Mouse (Mus musculus) hindbrain, embryonic 11.5 days (tissue): Measurements from ENCODE around the gene Galnt4. TPM values are rescaled to one million over a fixed set of nuclear protein-coding genes. Genes with fewer than 3 reads are reported as not detected.

Experiments used
- ATAC-seq: fragments of 200-750 bp; cut with Nextera tagmentation; 2 replicates; pipeline ENCODE4 v1.8.0; 2017; ENCODE audit warnings: mild to moderate bottlenecking, moderate TSS enrichment, moderate library complexity; ENCODE audit not compliant: low FRiP score
- DNase-seq: peaks from one replicate; pipeline ENCODE4 v3.0.0-alpha.2; 2015; ENCODE audit warnings: low spot score
- H3K27ac ChIP-seq: fragments of 300-500 bp; sonication (generic); 2 replicates; pipeline ENCODE4 v1.5.1; 2014; ENCODE audit warnings: mild to moderate bottlenecking, low read depth, low read length
- H3K27me3 ChIP-seq: fragments of 300-500 bp; sonication (generic); 2 replicates; pipeline ENCODE4 v1.6.1; 2014; ENCODE audit warnings: mild to moderate bottlenecking, low read length, moderate library complexity, mixed read lengths; ENCODE audit not compliant: control insufficient read depth, insufficient read depth
- H3K36me3 ChIP-seq: fragments of 300-500 bp; sonication (generic); 2 replicates; pipeline ENCODE4 v1.6.1; 2014; ENCODE audit warnings: mild to moderate bottlenecking, low read length, moderate library complexity, mixed read lengths; ENCODE audit not compliant: control insufficient read depth, insufficient read depth
- H3K4me1 ChIP-seq: fragments of 300-500 bp; sonication (generic); replicated peaks from 2 replicates; pipeline ENCODE4 v1.6.1; 2014; ENCODE audit warnings: low read length, mixed read lengths; ENCODE audit not compliant: control insufficient read depth, insufficient read depth
- H3K4me2 ChIP-seq: fragments of 300-500 bp; sonication (generic); replicated peaks from 2 replicates; pipeline ENCODE4 v1.6.1; 2014; ENCODE audit warnings: mild to moderate bottlenecking, low read depth, low read length
- H3K4me3 ChIP-seq: fragments of 300-500 bp; sonication (generic); 2 replicates; pipeline ENCODE4 v1.5.1; 2014; ENCODE audit warnings: low read depth, low read length
- H3K9ac ChIP-seq: fragments of 300-500 bp; sonication (generic); 2 replicates; pipeline ENCODE4 v1.6.1; 2014; ENCODE audit warnings: low read depth, low read length
- H3K9me3 ChIP-seq: fragments of 300-500 bp; sonication (generic); 2 replicates; pipeline ENCODE4 v1.6.1; 2016; ENCODE audit warnings: low read length; ENCODE audit not compliant: control insufficient read depth
- WGBS: fragments of 180-500 bp; shearing (Covaris S2); extraction: QIAGEN DNeasy Blood & Tissue Kit; methylation state at CpG from one replicate; pipeline ENCODE4 v1.1.7; 2014; 5-methylcytosine and 5-hydroxymethylcytosine counted together
- polyA plus RNA-seq: library from polyadenylated mRNA; unstranded; fragments of >200 nt; fragmentation: Nextera tagmentation; extraction: Ambion mirVana; gene quantifications from 2 replicates; pipeline ENCODE4 v1.2.1, GENCODE M21; 2014

The Galnt4 gene
- polyA plus RNA-seq, 1 experiment from 2014 or later = 4.2 TPM

DNA sequence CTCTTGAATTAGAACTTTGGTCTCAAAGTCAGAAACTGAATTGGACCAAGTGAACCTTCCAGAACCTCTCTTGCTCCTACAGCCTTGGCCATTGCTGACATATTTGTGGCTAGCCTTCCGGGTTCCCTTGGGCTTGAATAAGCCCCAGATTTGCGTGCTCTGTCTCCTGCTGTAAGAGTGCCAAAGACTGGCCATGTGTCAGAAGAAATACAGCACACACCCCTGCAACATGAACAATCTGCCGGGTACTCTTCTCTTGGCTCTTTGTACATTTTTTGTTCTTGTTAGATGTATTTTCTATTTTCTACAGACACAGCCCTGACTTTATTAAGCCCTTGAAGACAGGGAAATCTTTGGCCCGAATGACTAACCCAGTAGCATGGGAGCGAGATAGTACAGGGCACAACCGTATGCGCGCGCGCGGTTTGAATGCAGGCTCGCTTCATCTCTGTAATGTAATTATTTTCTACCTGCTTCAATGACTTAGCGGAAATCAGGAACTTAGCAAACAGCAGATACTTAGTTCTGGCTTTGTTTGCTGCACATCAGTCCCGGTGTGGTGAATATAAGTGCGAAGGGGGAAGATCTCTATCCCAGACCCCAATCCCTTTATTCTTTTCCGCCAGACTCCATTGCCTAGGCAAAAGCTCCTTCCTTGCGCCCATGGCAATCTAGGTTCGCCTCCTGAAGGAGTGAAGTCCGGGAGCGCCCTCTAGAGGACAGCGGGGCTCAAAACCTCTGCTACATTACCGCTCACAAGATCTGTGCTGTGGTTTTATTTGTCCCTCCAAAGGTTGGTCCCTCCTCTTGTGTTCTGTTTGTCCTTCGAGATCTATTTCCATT, 23.3 kb upstream of the Galnt4 start:
- H3K9ac ChIP-seq = no peak overlapping the region
- ATAC-seq = peak; percentile 83
- peak; percentile 93 for DNase-seq
- 48% methylated on average over 23 of the region's 23 CpGs for WGBS
- no peaks in the 10 kb centered on the region for H3K4me1 ChIP-seq
- H3K9me3 ChIP-seq = no peaks in the 10 kb centered on the region
- no peak overlapping the region for H3K4me2 ChIP-seq
- no peak overlapping the region for H3K27ac ChIP-seq
- no peak overlapping the region for H3K4me3 ChIP-seq
- H3K27me3 ChIP-seq = no peaks in the 10 kb centered on the region
- H3K36me3 ChIP-seq = no peaks in the 10 kb centered on the region

GRCm38 (mm10) chr10:99085240-99085587, 22.7 kb upstream of the Galnt4 start:
- ATAC-seq (peak; percentile 59), DNase-seq (no peak)
- Histone ChIP-seq H3K27ac (no peak overlapping the region), H3K36me3 (no peaks in the 10 kb centered on the region), H3K4me3 (no peak overlapping the region), H3K4me2 (no peak overlapping the region), H3K9ac (no peak overlapping the region), H3K9me3 (no peaks in the 10 kb centered on the region), H3K4me1 (no peaks in the 10 kb centered on the region), H3K27me3 (no peaks in the 10 kb centered on the region)
- 70% methylated on average over 6 of the region's 6 CpGs for WGBS

DNA sequence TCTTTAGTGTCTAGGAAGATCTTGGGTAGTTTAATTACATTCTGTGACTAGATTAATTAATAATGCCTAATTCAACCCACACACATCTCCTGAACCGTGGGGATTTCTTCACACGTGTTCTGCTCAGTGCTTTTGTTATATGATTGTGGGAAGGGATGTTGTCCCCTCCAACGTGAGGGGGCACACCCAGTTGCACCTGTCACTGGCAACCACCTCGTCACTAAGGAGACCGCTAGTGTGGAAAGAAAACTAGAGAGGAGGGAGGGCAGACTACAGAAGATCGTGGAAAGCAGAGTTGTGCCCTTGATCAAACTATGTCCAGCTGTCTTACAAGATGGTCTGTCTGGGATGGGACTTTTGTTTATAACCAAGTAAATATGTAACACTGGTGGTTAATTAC, 21.9 kb upstream of the Galnt4 start:
- H3K4me3 ChIP-seq = no peak overlapping the region
- WGBS = 70% methylated on average over 6 of the region's 6 CpGs
- no peaks in the 10 kb centered on the region for H3K4me1 ChIP-seq
- no peak overlapping the region for H3K4me2 ChIP-seq
- no peaks in the 10 kb centered on the region for H3K9me3 ChIP-seq
- ATAC-seq (no peak), DNase-seq (no peak)
- H3K9ac ChIP-seq = no peak overlapping the region
- H3K27ac ChIP-seq = no peak overlapping the region
- no peaks in the 10 kb centered on the region for H3K36me3 ChIP-seq
- no peaks in the 10 kb centered on the region for H3K27me3 ChIP-seq

GRCm38 (mm10) chr10:99089906-99090305, 18.1 kb upstream of the Galnt4 start:
- Histone ChIP-seq H3K4me1 (no peaks in the 10 kb centered on the region), H3K36me3 (no peaks in the 10 kb centered on the region), H3K4me3 (no peak overlapping the region), H3K27ac (no peak overlapping the region), H3K4me2 (no peak overlapping the region), H3K9ac (no peak overlapping the region), H3K9me3 (no peaks in the 10 kb centered on the region), H3K27me3 (no peaks in the 10 kb centered on the region)
- WGBS = 84% methylated on average over 6 of the region's 6 CpGs
- ATAC-seq (no peak), DNase-seq (no peak)

- H3K27me3 ChIP-seq = no peaks in the 10 kb centered on the region
- DNase-seq (no peak), ATAC-seq (no peak)
- H3K36me3 ChIP-seq = no peaks in the 10 kb centered on the region
- H3K4me3 ChIP-seq = no peak overlapping the region
- H3K4me2 ChIP-seq = no peak overlapping the region
- no peak overlapping the region for H3K9ac ChIP-seq
- H3K9me3 ChIP-seq = no peaks in the 10 kb centered on the region
- no peaks in the 10 kb centered on the region for H3K4me1 ChIP-seq
- no peak overlapping the region for H3K27ac ChIP-seq
- WGBS = 91% methylated on average over 2 of the region's 2 CpGs
These were observed 14.6 kb upstream of the Galnt4 start for GRCm38 (mm10) chr10:99093364-99093763.

DNA sequence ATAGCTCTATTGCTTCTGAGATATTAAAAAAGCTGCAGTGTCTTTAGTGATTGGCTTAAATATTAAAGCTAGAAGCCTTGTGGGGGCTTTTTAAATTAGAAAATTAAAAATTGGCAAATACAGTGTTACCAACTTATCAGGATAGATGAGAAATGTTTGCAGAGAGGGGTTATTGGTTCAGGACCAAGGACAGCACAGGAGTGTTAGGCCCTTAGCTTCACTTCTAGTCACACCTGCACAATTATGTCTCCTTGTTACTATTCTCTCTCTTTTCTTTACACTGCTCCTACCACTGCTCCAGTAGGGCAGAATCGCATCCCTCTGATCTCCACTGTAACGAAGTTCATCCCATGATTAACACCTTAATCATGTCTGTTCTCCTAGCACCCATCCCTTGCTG, 12.8 kb upstream of the Galnt4 start:
- Histone ChIP-seq H3K9me3 (no peaks in the 10 kb centered on the region), H3K36me3 (no peaks in the 10 kb centered on the region), H3K4me2 (no peak overlapping the region), H3K27ac (no peak overlapping the region), H3K4me1 (no peaks in the 10 kb centered on the region), H3K27me3 (no peaks in the 10 kb centered on the region), H3K9ac (no peak overlapping the region), H3K4me3 (no peak overlapping the region)
- no peak for DNase-seq
- 77% methylated on average over 2 of the region's 2 CpGs for WGBS
- ATAC-seq = no peak

- H3K9ac ChIP-seq = no peak overlapping the region
- H3K4me3 ChIP-seq = no peak overlapping the region
- H3K27ac ChIP-seq = no peak overlapping the region
- H3K4me1 ChIP-seq = no peaks in the 10 kb centered on the region
- 80% methylated on average over 10 of the region's 10 CpGs for WGBS
- no peaks in the 10 kb centered on the region for H3K36me3 ChIP-seq
- H3K27me3 ChIP-seq = no peaks in the 10 kb centered on the region
- DNase-seq = peak; percentile 62
- no peaks in the 10 kb centered on the region for H3K9me3 ChIP-seq
- no peak overlapping the region for H3K4me2 ChIP-seq
- ATAC-seq = no peak
These were observed 10.6 kb upstream of the Galnt4 start for GRCm38 (mm10) chr10:99097374-99097773.

GRCm38 (mm10) chr10:99105522-99105921, 2.4 kb upstream of the Galnt4 start:
- Histone ChIP-seq H3K4me3 (no peak overlapping the region), H3K36me3 (peaks cover 8% of the 10 kb centered on the region; the same call in 1 of the 2 replicates), H3K4me1 (no peaks in the 10 kb centered on the region; the same call in 1 of the 2 replicates), H3K4me2 (no peak overlapping the region), H3K9me3 (no peaks in the 10 kb centered on the region), H3K9ac (no peak overlapping the region), H3K27ac (no peak overlapping the region), H3K27me3 (no peaks in the 10 kb centered on the region)
- no peak for DNase-seq
- WGBS = 84% methylated on average over 3 of the region's 3 CpGs
- ATAC-seq = no peak

DNA sequence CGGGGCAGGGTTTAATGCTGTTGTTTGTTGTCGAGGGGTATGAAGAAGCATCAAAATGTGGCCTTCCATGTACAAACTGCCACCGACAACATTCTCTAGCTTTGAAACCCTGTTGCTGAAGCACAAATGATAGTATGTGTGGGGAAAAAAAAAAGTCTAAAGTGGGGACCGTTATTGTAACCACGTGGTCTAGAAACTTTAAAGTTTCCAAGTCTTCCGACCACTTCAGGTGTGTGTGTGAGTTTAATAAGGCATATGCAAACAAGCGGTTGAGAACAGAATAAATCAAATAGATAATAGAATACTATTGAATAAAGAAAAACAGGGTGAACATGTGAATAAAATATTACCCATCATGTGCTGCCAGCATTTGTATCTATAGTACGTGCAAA, 1.7 kb upstream of the Galnt4 start:
- Histone ChIP-seq H3K9ac (peak overlapping the region; percentile 84), H3K4me3 (peak overlapping the region; percentile 83), H3K9me3 (no peaks in the 10 kb centered on the region), H3K27ac (peak overlapping the region; percentile 82), H3K4me1 (no peaks in the 10 kb centered on the region; the same call in 1 of the 2 replicates), H3K27me3 (no peaks in the 10 kb centered on the region), H3K4me2 (peak overlapping the region; percentile 88), H3K36me3 (peaks cover 8% of the 10 kb centered on the region; the same call in 1 of the 2 replicates)
- WGBS = 36% methylated on average over 8 of the region's 8 CpGs
- no peak for DNase-seq
- peak; percentile 6; the same call in 1 of the 2 replicates for ATAC-seq
